Comparison of ENCODE assay signal across 31 mouse cellular contexts in genomic region chr15:82547753-82548152, GRCm38 (mm10). TPM values are rescaled to one million over a fixed set of nuclear protein-coding genes. Genes with fewer than 3 reads are reported as not detected.
"Had no signal": no experiment of that assay in that cellular context is flagged by ENCODE, and none has a peak within 500 bp of the region (broad histone marks: within the 10 kb centered on the region; RNA-seq: fewer than 3 reads in every experiment).

No protein-coding gene starts in this region.

RNA-seq across cellular contexts. Expression of gene Cyp2d12, which starts 7.1 kb away (rescaled TPM):
- total RNA-seq: common myeloid progenitor, adult 5-6 weeks; forebrain, postnatal 0 days; gastrocnemius, adult 18-20 months; gastrocnemius, adult 2 months; gastrocnemius, adult 8-10 months; gastrocnemius, postnatal 10 days; gastrocnemius, postnatal 14 days; gastrocnemius, postnatal 25 days; gastrocnemius, postnatal 36 days; gastrocnemius, postnatal 4 days; granulocyte monocyte progenitor cell, adult 5-6 weeks; heart, adult 18-20 months; heart, adult 2 months had no signal
- polyA plus RNA-seq: cerebellum, adult 2 months; cortical plate, adult 2 months; embryonic facial prominence, embryonic 10.5 days; embryonic facial prominence, embryonic 11.5 days; embryonic facial prominence, embryonic 12.5 days; embryonic facial prominence, embryonic 13.5 days; embryonic facial prominence, embryonic 14.5 days; embryonic facial prominence, embryonic 15.5 days; erythroblast, embryonic 14.5 days; forebrain, embryonic 10.5 days; forebrain, embryonic 11.5 days; forebrain, embryonic 12.5 days; forebrain, embryonic 13.5 days; forebrain, embryonic 14.5 days; forebrain, embryonic 15.5 days; forebrain, embryonic 16.5 days; forebrain, postnatal 0 days; frontal cortex, adult 2 months; gonadal fat pad, adult 2 months; heart, adult 2 months had no signal
